Mouse (Mus musculus) hindbrain, embryonic 11.5 days (tissue): ENCODE measurements around the gene Heatr3. TPM values are rescaled to one million over a fixed set of nuclear protein-coding genes. Genes with fewer than 3 reads are reported as not detected.

Source experiments
- polyA plus RNA-seq: library from polyadenylated mRNA; unstranded; fragments of >200 nt; fragmentation: Nextera tagmentation; extraction: Ambion mirVana; gene quantifications from 2 replicates; pipeline ENCODE4 v1.2.1, GENCODE M21; 2014

The Heatr3 gene
- polyA plus RNA-seq, 1 experiment from 2014 or later = 47.9 TPM

Other genes starting within 250 kb of the Heatr3 start
- 43.3 and 49.5 TPM in 2 replicates for gene Zfp423, start 178.3 kb upstream of the Heatr3 start, polyA plus RNA-seq
- gene Cnep1r1, start 19.1 kb upstream of the Heatr3 start, polyA plus RNA-seq = 32.7 and 43.0 TPM in 2 replicates
- 12.1 and 14.5 TPM in 2 replicates for gene Tent4b, start 61.4 kb downstream of the Heatr3 start, polyA plus RNA-seq
- 1.7 and 2.5 TPM in 2 replicates for gene Adcy7, start 134.5 kb downstream of the Heatr3 start, polyA plus RNA-seq
- 77.5 and 82.4 TPM in 2 replicates for gene Brd7, start 224.3 kb downstream of the Heatr3 start, polyA plus RNA-seq